Mouse (Mus musculus) hindbrain, embryonic 10.5 days (tissue): Measurements from ENCODE around the gene Vps52. TPM values are rescaled to one million over a fixed set of nuclear protein-coding genes. Genes with fewer than 3 reads are reported as not detected.
"Not testable (repeated sequence)": the region's sequence is repeated elsewhere in the genome, so short reads cannot be mapped to it uniquely, and the experiment has no call there.

ENCODE experiments used
- DNase-seq: peaks from one replicate; pipeline ENCODE4 v3.0.0-alpha.2; 2017; ENCODE audit warnings: low spot score
- H3K27ac ChIP-seq: fragments of 300-500 bp; sonication (generic); 2 replicates; pipeline ENCODE4 v1.5.1; 2016; ENCODE audit warnings: mild to moderate bottlenecking, moderate library complexity
- H3K27me3 ChIP-seq: fragments of 300-500 bp; sonication (generic); 2 replicates; pipeline ENCODE4 v1.6.1; 2016; ENCODE audit warnings: mild to moderate bottlenecking; ENCODE audit not compliant: poor library complexity, insufficient read depth, severe bottlenecking
- H3K36me3 ChIP-seq: fragments of 300-500 bp; sonication (generic); 2 replicates; pipeline ENCODE4 v1.6.1; 2016; ENCODE audit warnings: mild to moderate bottlenecking, moderate library complexity
- H3K4me1 ChIP-seq: fragments of 300-500 bp; sonication (generic); replicated peaks from 2 replicates; pipeline ENCODE4 v1.6.1; 2016; ENCODE audit warnings: mild to moderate bottlenecking
- H3K4me3 ChIP-seq: fragments of 300-500 bp; sonication (generic); 2 replicates; pipeline ENCODE4 v1.5.1; 2016; ENCODE audit warnings: mild to moderate bottlenecking, moderate library complexity
- H3K9me3 ChIP-seq: fragments of 300-500 bp; sonication (generic); 2 replicates; pipeline ENCODE4 v1.6.1; 2016; ENCODE audit warnings: mild to moderate bottlenecking, moderate library complexity
- WGBS: fragments of 180-500 bp; shearing (Covaris S2); methylation state at CpG from one replicate; pipeline ENCODE4 v1.1.7; 2016; 5-methylcytosine and 5-hydroxymethylcytosine counted together
- polyA plus RNA-seq: library from polyadenylated mRNA; unstranded; fragments of >200 nt; fragmentation: Nextera tagmentation; extraction: Ambion mirVana; gene quantifications from 2 replicates; pipeline ENCODE4 v1.2.1, GENCODE M21; 2016

The Vps52 gene
- polyA plus RNA-seq, 1 experiment from 2014 or later: 63.9 TPM

DNA sequence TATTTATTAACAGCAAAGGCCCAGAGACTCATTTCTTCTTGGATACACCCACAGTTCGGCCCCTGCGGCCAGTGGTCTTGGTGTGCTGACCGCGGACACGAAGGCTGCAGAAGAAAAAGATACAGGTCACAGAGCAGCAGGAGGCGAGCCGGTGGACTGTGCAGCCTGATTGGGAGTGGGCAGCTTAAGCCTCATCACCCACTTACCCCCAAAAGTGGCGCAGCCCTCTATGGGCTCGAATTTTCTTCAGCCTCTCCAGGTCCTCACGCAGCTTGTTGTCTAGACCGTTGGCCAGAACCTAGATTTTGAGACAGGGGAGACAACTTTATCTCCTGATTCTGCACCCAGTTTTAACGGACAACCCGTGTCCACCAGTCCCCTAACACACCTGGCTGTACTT, 3.6 kb upstream of the Vps52 start:
- peaks cover 76% of the 10 kb centered on the region for H3K36me3 ChIP-seq
- H3K27ac ChIP-seq: peak overlapping the region; percentile 87
- not testable (repeated sequence) for H3K9me3 ChIP-seq, DNase-seq, H3K27me3 ChIP-seq
- H3K4me1 ChIP-seq: peaks cover 59% of the 10 kb centered on the region
- peak overlapping the region; percentile 51 for H3K4me3 ChIP-seq
- WGBS: 76% methylated on average over 13 of the region's 13 CpGs

DNA sequence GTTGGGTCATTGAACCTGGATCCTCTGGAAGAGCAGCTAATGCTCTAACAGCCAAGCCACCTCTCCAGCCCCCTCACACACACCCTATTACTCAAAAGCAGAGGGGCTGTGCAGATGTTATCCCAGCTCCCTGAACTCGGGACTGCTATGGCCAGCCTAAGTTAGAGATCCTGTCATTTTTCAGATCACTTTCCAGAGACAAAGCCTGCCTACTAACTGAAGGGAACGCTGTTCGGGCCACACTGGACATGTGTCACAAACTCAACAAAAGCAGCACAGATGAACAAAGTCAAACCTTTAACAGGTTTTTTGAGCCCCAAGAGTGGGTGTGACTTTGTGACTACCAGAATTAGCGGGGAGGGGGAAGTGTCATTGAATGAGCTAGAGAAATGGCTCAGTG, 2.7 kb upstream of the Vps52 start:
- Histone ChIP-seq H3K4me1 (peaks cover 61% of the 10 kb centered on the region), H3K27ac (no peak overlapping the region), H3K36me3 (peaks cover 69% of the 10 kb centered on the region), H3K27me3 (no peaks in the 10 kb centered on the region), H3K9me3 (no peaks in the 10 kb centered on the region), H3K4me3 (peak overlapping the region; percentile 96)
- 85% methylated on average over 4 of the region's 4 CpGs for WGBS
- DNase-seq: no peak

DNA sequence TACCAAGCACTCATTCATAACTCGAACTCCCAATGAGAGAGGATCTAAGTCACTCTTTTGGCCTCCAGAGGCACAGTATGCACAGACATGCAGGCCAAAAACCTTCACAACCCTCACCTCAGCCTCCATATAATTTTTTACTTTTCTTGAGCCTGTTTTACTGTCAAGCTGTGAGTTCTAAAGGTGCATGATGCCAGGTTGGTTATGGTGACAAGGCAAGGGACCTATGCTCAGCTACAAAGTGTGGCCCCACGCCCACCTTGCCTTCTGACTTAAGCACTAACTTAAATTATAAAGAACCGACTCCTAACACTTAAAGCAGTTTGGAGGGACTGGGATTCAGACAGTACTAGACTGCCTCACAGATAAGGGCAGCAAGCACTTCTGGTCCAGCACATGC, 2.3 kb upstream of the Vps52 start:
- 92% methylated on average over 3 of the region's 3 CpGs for WGBS
- no peak for DNase-seq
- H3K4me3 ChIP-seq: peak overlapping the region; percentile 96
- H3K27ac ChIP-seq: no peak overlapping the region
- H3K4me1 ChIP-seq: peaks cover 61% of the 10 kb centered on the region
- H3K27me3 ChIP-seq: no peaks in the 10 kb centered on the region
- peaks cover 69% of the 10 kb centered on the region for H3K36me3 ChIP-seq
- H3K9me3 ChIP-seq: no peaks in the 10 kb centered on the region

DNA sequence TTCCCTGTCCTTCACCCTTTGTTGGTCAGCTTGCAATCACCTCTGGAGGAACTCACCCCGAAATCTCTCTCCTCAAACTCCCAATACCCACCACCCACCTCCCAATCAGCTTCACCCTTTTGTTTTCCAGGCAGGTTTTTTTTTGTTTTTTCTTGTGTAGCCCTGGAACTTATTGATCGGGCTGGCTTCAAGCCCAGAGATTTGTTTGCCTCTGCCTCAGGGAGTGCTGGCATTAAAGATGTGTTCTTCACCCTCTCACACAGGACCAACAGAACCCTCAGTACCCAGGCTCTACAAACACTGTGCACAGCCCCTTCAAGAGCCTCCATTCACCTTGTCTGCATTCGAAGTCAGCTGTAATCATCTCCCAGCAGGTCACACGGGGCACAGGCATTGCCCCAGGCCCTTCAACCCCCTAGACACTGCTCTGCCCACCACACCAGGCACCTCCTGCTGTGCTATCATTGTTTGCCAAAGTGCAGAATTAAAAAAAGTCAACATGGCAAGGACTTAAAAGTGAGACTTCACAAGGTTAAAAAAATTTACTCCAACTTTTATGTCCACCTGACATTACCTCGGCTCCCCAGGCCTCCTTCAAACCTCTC, 1.5 kb upstream of the Vps52 start:
- Histone ChIP-seq H3K27ac (peak overlapping the region; percentile 97), H3K36me3 (peaks cover 69% of the 10 kb centered on the region), H3K27me3 (no peaks in the 10 kb centered on the region), H3K9me3 (no peaks in the 10 kb centered on the region), H3K4me3 (peak overlapping the region; percentile 96), H3K4me1 (peaks cover 61% of the 10 kb centered on the region)
- 41% methylated on average over 5 of the region's 5 CpGs for WGBS
- DNase-seq: no peak

DNA sequence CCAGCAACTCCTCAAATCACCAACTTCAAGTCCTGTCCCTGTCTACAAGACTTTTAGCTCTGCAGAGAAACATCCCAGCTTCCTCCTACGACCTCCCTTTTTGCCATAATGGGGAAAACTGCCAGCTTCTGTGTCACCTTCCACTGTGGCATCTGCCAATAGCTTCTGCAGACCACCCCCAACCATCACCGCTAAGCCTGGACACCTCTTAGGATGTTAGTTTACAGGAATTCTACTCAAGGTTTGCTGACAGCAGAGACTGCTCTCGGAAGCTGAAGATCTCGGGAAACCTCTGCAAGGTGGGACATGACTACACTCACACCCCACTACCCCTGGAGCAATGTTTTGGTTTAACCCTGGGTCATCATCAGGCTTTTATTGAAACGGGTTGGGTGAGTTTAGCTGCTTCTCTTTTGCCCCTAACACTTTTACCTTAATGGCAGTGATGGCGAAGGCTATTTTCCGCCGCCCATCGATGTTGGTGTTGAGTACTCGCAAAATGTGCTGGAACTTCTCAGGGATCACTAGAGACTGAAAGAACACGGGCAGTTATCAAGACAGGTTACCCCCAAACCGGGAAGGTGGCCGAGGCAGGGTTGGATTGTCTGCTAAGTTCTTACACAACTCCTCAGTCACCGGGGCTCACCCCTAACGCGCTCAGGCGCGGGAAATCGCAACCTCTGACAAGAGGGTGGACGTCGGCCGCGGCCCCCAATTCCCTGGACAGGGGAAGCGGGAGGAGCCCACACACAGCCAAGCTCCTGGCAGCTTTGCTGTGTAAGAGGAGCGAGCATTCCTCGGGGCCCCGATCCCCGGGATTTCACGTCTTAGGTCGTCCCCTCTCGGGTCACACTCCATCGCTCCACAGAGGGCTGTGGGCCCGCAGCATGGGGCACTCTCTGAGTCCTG, 712 bp upstream of the Vps52 start:
- peaks cover 57% of the 10 kb centered on the region for H3K4me1 ChIP-seq

DNA sequence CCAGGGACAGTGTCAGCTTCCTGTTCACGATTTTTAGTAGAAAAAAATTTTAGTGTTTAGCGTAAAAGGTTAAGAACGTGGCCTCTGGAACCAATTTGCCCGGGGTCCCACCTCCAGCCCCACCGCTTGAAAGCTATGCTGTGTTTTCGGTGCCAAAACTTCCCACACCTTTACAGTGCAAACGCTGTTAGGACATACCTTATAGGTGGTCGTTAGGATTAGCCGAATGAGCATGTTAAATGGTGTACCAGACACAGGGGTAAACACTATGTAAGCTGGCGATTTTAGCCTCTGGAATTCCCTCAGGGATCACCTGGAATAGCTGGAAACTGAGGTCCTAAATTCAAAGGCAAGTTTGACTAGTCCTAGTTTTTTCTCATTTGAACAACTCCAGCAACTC, 724 bp downstream of the Vps52 start:
- Histone ChIP-seq H3K4me1 (peaks cover 44% of the 10 kb centered on the region), H3K36me3 (peaks cover 69% of the 10 kb centered on the region)
- WGBS: 10% methylated on average over 10 of the region's 10 CpGs

More for the DNA sequence above, 712 bp upstream of the Vps52 start:
- Histone ChIP-seq H3K27me3 (no peaks in the 10 kb centered on the region), H3K4me3 (peak overlapping the region; percentile 96), H3K27ac (peak overlapping the region; percentile 97), H3K9me3 (no peaks in the 10 kb centered on the region), H3K36me3 (peaks cover 69% of the 10 kb centered on the region)
- no peak for DNase-seq
- 1% methylated on average over 33 of the region's 33 CpGs for WGBS

DNA sequence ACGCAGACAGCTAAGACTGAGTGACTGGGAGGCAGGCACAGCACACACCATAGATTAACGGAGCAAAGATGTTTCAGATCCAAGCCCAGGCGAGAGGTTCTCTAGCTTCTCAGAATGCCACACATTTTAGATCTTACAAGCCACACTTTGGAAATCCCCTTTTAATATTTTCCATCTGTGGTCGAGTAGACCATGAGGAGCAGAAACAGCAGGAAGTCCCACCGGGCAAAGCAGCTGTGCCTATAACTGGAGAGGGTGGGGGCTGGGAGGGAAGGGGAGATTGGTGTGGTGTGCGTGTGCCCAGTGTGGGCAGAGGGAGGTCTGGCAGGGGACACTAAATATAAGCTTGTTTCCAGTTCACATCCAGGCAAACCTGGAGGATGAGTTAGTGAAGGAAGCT, 1.9 kb downstream of the Vps52 start:
- DNase-seq: no peak
- peaks cover 69% of the 10 kb centered on the region for H3K36me3 ChIP-seq
- H3K9me3 ChIP-seq: no peaks in the 10 kb centered on the region
- WGBS: 85% methylated on average over 6 of the region's 6 CpGs
- H3K4me1 ChIP-seq: peaks cover 33% of the 10 kb centered on the region
- no peak overlapping the region for H3K27ac ChIP-seq
- H3K4me3 ChIP-seq: peak overlapping the region; percentile 9; the same call in 1 of the 2 replicates
- H3K27me3 ChIP-seq: no peaks in the 10 kb centered on the region

More for the DNA sequence above, 724 bp downstream of the Vps52 start:
- H3K4me3 ChIP-seq: peak overlapping the region; percentile 96
- no peaks in the 10 kb centered on the region for H3K9me3 ChIP-seq
- DNase-seq: no peak
- no peaks in the 10 kb centered on the region for H3K27me3 ChIP-seq
- peak overlapping the region; percentile 97 for H3K27ac ChIP-seq

DNA sequence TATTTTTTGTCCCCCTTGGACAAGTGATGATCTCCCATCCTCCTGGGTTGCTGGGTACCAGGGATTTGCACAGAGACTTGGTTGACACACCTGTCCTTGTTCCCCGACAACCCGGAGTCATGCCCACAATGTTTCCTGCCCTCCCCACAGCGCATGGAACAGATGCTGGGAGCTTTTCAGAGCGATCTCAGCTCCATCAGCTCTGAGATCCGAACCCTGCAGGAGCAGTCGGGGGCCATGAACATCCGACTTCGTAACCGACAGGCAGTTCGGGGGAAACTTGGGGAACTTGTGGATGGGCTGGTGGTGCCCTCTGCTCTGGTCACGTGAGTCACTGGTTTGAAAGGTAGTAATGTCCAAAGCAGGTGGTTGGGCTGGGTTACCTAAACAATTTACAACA, 2.8 kb downstream of the Vps52 start:
- H3K27me3 ChIP-seq: no peaks in the 10 kb centered on the region
- WGBS: 96% methylated on average over 11 of the region's 11 CpGs
- H3K27ac ChIP-seq: no peak overlapping the region
- H3K9me3 ChIP-seq: no peaks in the 10 kb centered on the region
- H3K4me3 ChIP-seq: no peak overlapping the region
- no peak for DNase-seq
- H3K4me1 ChIP-seq: peaks cover 24% of the 10 kb centered on the region
- peaks cover 69% of the 10 kb centered on the region for H3K36me3 ChIP-seq

DNA sequence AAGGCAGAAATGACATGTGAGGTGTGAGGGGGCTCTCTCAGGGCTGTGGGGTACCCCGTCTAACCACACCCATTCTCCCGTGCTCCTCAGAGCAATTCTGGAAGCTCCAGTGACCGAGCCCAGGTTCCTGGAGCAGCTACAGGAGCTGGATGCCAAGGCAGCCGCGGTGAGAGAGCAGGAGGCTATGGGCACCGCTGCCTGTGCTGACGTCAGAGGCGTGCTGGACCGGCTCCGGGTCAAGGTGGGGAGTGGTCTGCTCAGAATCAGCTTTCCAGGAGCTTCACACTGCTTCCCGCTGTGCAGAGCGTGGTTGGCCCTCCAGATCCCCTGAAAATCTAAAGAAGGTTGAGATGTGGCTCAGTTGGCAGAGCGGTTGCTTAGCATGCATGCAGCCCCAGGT, 3.5 kb downstream of the Vps52 start:
- no peaks in the 10 kb centered on the region for H3K9me3 ChIP-seq
- peaks cover 69% of the 10 kb centered on the region for H3K36me3 ChIP-seq
- WGBS: 95% methylated on average over 13 of the region's 13 CpGs
- no peak for DNase-seq
- H3K4me3 ChIP-seq: no peak overlapping the region
- no peak overlapping the region for H3K27ac ChIP-seq
- H3K27me3 ChIP-seq: no peaks in the 10 kb centered on the region
- peaks cover 17% of the 10 kb centered on the region for H3K4me1 ChIP-seq

DNA sequence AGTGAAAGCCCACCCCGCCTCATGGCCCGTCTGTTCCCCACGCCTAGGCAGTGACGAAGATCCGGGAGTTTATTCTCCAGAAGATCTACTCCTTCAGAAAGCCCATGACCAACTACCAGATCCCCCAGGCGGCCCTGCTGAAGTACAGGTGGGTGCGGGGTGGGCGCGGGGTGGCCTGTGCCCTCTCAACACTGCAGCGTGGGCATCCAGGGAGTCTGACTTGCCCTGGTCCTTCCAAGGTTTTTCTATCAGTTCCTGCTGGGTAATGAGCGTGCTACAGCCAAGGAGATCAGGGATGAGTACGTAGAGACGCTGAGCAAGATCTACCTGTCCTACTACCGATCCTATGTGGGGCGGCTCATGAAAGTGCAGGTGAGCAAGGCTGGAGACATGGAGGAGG, 4.3 kb downstream of the Vps52 start:
- no peaks in the 10 kb centered on the region for H3K9me3 ChIP-seq
- no peak for DNase-seq
- 94% methylated on average over 15 of the region's 15 CpGs for WGBS
- peaks cover 10% of the 10 kb centered on the region for H3K4me1 ChIP-seq
- no peaks in the 10 kb centered on the region for H3K27me3 ChIP-seq
- no peak overlapping the region for H3K27ac ChIP-seq
- H3K36me3 ChIP-seq: peaks cover 67% of the 10 kb centered on the region
- no peak overlapping the region for H3K4me3 ChIP-seq

DNA sequence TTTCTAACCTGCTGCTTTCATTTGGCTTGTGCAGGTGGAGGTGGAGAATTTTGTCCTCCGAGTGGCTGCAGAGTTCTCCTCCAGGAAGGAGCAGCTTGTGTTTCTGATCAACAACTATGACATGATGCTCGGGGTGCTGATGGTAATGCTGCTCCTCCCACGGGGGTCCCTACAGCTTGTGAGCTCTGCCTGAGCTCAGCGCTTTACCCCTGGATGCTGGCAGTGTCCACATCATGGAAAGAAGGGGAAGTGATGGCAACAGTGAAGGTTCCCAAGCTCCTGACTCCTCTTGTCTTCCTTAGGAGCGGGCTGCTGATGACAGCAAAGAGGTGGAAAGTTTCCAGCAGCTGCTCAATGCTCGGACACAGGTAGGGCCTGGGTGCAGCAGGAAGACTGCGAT, 7.3 kb downstream of the Vps52 start:
- 91% methylated on average over 7 of the region's 7 CpGs for WGBS
- H3K36me3 ChIP-seq: peaks cover 85% of the 10 kb centered on the region
- H3K4me3 ChIP-seq: no peak overlapping the region
- no peak overlapping the region for H3K27ac ChIP-seq
- H3K4me1 ChIP-seq: no peaks in the 10 kb centered on the region
- DNase-seq: no peak
- no peaks in the 10 kb centered on the region for H3K9me3 ChIP-seq
- no peaks in the 10 kb centered on the region for H3K27me3 ChIP-seq

DNA sequence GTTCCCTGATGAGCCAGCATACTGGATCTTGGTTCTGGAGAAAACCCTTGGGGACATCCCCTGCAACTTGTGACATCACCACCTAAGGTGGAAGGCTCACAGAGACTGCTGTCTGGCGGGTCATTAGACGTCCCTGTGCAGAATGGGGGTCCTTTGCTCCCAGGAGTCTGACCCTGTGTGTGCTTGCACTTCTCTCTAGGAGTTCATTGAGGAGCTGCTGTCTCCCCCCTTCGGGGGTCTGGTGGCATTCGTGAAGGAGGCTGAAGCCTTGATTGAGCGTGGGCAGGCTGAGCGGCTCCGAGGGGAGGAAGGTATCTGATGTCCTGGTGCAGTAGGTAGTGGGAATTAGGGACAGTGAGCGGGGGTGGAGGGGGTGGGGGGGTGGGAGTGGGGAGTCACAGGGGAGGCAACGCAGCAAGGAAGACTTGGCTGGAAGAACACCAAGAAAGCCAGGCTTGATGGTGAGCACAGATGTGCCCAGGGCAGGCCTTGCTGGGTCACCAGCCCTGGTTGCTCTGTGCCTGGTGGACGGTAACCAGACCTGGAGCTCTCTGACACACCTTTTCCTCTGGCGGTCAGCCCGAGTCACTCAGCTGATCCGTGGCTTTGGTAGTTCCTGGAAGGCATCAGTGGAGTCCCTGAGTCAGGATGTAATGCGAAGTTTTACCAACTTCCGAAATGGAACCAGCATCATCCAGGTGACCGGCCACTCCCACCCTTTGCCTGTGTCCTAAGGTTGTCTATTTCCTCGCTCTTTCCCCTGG, 9.7 kb downstream of the Vps52 start:
- H3K36me3 ChIP-seq: peaks cover 62% of the 10 kb centered on the region
- no peak overlapping the region for H3K4me3 ChIP-seq
- 0 out of 2 replicates have a peak, but pooled peaks cover 3% of the 10 kb centered on the region for H3K4me1 ChIP-seq
- WGBS: 95% methylated on average over 17 of the region's 17 CpGs
- 0 out of 2 replicates have a peak, but pooled peaks cover 4% of the 10 kb centered on the region for H3K9me3 ChIP-seq
- DNase-seq: no peak
- H3K27ac ChIP-seq: no peak overlapping the region
- H3K27me3 ChIP-seq: no peaks in the 10 kb centered on the region
